Comparison of ENCODE assay signal across 27 mouse cellular contexts in the genomic region with DNA sequence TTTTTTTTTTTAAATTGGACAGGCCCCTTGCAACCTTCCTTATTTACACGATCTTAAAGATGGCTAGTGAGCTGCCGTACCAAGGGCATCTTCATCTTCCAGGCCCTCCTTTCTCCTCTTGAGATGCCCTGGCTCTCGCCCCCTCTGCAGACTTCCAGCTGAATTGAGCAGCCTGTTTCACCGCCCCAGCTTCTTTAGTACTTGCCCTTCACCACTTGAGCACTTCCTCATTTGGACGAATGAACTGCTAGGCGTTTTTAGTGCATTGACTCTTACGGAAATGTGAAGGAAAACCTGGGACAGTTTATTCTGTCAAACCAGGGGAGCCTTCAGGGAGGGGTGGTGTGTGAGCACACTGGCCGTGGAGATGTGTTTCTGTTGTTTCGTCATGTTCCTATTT. TPM values are rescaled to one million over a fixed set of nuclear protein-coding genes. Genes with fewer than 3 reads are reported as not detected.
"Had no signal": no experiment of that assay in that cellular context is flagged by ENCODE, and none has a peak within 500 bp of the region (broad histone marks: within the 10 kb centered on the region; RNA-seq: fewer than 3 reads in every experiment).

No protein-coding gene starts in this region.

- DNase-seq: gastrocnemius, adult 2 months; gastrocnemius, postnatal 10 days; gastrocnemius, postnatal 25 days; heart, adult 18-20 months; heart, postnatal 14 days; heart, postnatal 36 days; kidney, adult 11 months; kidney, adult 2 months; kidney, adult 9 months; kidney, postnatal 14 days; kidney, postnatal 36 days; layer of hippocampus, adult 9-11 months; layer of hippocampus, postnatal 36 days; left cerebral cortex, postnatal 4 days had no signal

- ATAC-seq: hindbrain, postnatal 0 days; intestine, embryonic 16.5 days; liver, embryonic 12.5 days had no signal

- H3K4me1 ChIP-seq: heart, embryonic 10.5 days; heart, embryonic 12.5 days; hindbrain, embryonic 10.5 days; hindbrain, embryonic 15.5 days; kidney, embryonic 15.5 days; limb, embryonic 13.5 days; limb, embryonic 15.5 days; liver, embryonic 12.5 days had no signal

- H3K4me3 ChIP-seq: gastrocnemius, adult 2 months; heart, embryonic 10.5 days; heart, embryonic 12.5 days; hindbrain, embryonic 10.5 days; hindbrain, embryonic 13.5 days; hindbrain, embryonic 15.5 days; kidney, embryonic 15.5 days; limb, embryonic 13.5 days; limb, embryonic 15.5 days; liver, embryonic 12.5 days had no signal

- H3K4me2 ChIP-seq: heart, embryonic 12.5 days; hindbrain, embryonic 13.5 days; hindbrain, embryonic 15.5 days; kidney, embryonic 15.5 days; limb, embryonic 13.5 days; limb, embryonic 15.5 days; liver, embryonic 12.5 days had no signal

- H3K9me3 ChIP-seq: heart, embryonic 10.5 days; heart, embryonic 12.5 days; hindbrain, embryonic 10.5 days; hindbrain, embryonic 13.5 days; hindbrain, embryonic 15.5 days; kidney, embryonic 15.5 days; limb, embryonic 13.5 days; limb, embryonic 15.5 days; liver, embryonic 12.5 days had no signal

- H3K27ac ChIP-seq: gastrocnemius, adult 2 months; heart, embryonic 10.5 days; hindbrain, embryonic 10.5 days; hindbrain, embryonic 13.5 days; hindbrain, embryonic 15.5 days; hindbrain, postnatal 0 days; kidney, embryonic 15.5 days; kidney, postnatal 0 days; limb, embryonic 13.5 days; limb, embryonic 15.5 days; liver, embryonic 12.5 days had no signal

- H3K27me3 ChIP-seq: heart, embryonic 12.5 days; hindbrain, embryonic 13.5 days; hindbrain, embryonic 15.5 days; kidney, embryonic 15.5 days; limb, embryonic 13.5 days; limb, embryonic 15.5 days; liver, embryonic 12.5 days had no signal

- H3K9ac ChIP-seq: heart, embryonic 12.5 days; hindbrain, embryonic 13.5 days; hindbrain, embryonic 15.5 days; kidney, embryonic 15.5 days; limb, embryonic 13.5 days; limb, embryonic 15.5 days; liver, embryonic 12.5 days had no signal

RNA-seq across cellular contexts. Expression of gene Gpr176, which starts 56.1 kb away (rescaled TPM):
- total RNA-seq: liver, adult 2 months had no signal
- polyA plus RNA-seq: liver, adult 2 months had no signal
